Mouse (Mus musculus): ENCODE data around the gene Gan. TPM values are rescaled to one million over a fixed set of nuclear protein-coding genes. Genes with fewer than 3 reads are reported as not detected.

The Gan gene
- total and polyA plus RNA-seq, 3 experiments, result 1.5 to 2.9 (median 2.8) TPM

- Histone ChIP-seq H3K36me3 (replicated peaks in 1 of 2; ENCODE audit: control insufficient read depth in 1 of 2, insufficient read depth in 1 of 2, low read length in 1 of 2) (peaks cover 0 to 66% of the 10 kb centered on the region in 2 experiments), H3K9me3 (replicated peaks; ENCODE audit: low read length) (no peaks in the 10 kb centered on the region), H3K27me3 (replicated peaks) (no peaks in the 10 kb centered on the region), H3K4me2 (ENCODE audit: insufficient read depth, low read depth, poor library complexity, severe bottlenecking) (no peak overlapping the region), H3K4me1 (ENCODE audit: control insufficient read depth in 1 of 2, insufficient read depth in 2 of 2) (0 out of 4 replicates have a peak, but pooled peaks cover 0 to 4% of the 10 kb centered on the region in 2 experiments), H3K9ac (ENCODE audit: insufficient read depth, low read depth) (no peak overlapping the region), H3K79me2 (replicated peaks; ENCODE audit: control insufficient read depth, extremely low read depth, insufficient read depth, poor library complexity, severe bottlenecking) (no peaks in the 10 kb centered on the region), H3K4me3 (replicated peaks in 1 of 3; ENCODE audit: low read depth in 2 of 3, low read length in 2 of 3, poor library complexity in 1 of 3) (no peak overlapping the region), H3K27ac (ENCODE audit: insufficient read depth, low read depth) (no peak overlapping the region)
- no peak for DNase-seq (ENCODE audit: extremely low read depth)
- dilution Hi-C loops (cut with MboI; ENCODE audit: extremely low pct_ligation_motif_present, extremely low pct_unique_long_range_greater_than_20kb, low sequenced_read_pairs) (no loop called here), in situ Hi-C loops (cut with MboI; ENCODE audit: low pct_ligation_motif_present, low pct_unique_long_range_greater_than_20kb, low sequenced_read_pairs) (no loop called here)
- TF ChIP-seq BHLHE40 (IDR thresholded peaks at IDR 0.05; ENCODE audit: low read depth, low read length), result no peak
- TF ChIP-seq CHD2 (IDR thresholded peaks at IDR 0.05; ENCODE audit: low read length), result no peak
- no peak for TF ChIP-seq EP300 (IDR thresholded peaks at IDR 0.05; ENCODE audit: low read length)
- no peak for TF ChIP-seq SMC3 (IDR thresholded peaks at IDR 0.05; ENCODE audit: low read depth, low read length)
- no peak for TF ChIP-seq MXI1 (IDR thresholded peaks at IDR 0.05; ENCODE audit: low read depth, low read length)
- TF ChIP-seq ZC3H11A (IDR thresholded peaks at IDR 0.05; ENCODE audit: low read depth, low read length), result no peak
- TF ChIP-seq POLR2AphosphoS2 (IDR thresholded peaks at IDR 0.05; ENCODE audit: low read depth, low read length), result no peak
- TF ChIP-seq TBP (conservative IDR thresholded peaks at IDR 0.05; ENCODE audit: low read depth, low read length), result no peak
- no peak for TF ChIP-seq RAD21 (IDR thresholded peaks at IDR 0.05; ENCODE audit: low read depth, low read length)
- no peak for TF ChIP-seq KAT2A (IDR thresholded peaks at IDR 0.05; ENCODE audit: insufficient replicate concordance, low read length)
- TF ChIP-seq TCF12 (IDR thresholded peaks at IDR 0.05; ENCODE audit: low read depth, low read length), result no peak
- TF ChIP-seq RCOR1 (conservative IDR thresholded peaks at IDR 0.05; ENCODE audit: low read depth, low read length), result no peak
- no peak for TF ChIP-seq MAX (IDR thresholded peaks at IDR 0.05; ENCODE audit: low read length)
- no peak for TF ChIP-seq ELF1 (IDR thresholded peaks at IDR 0.05; ENCODE audit: low read depth, low read length)
- TF ChIP-seq JUND (conservative IDR thresholded peaks at IDR 0.05; ENCODE audit: low read depth, low read length), result no peak
- no peak for TF ChIP-seq IRF4 (IDR thresholded peaks at IDR 0.05; ENCODE audit: low read depth, low read length)
- TF ChIP-seq CHD1 (IDR thresholded peaks at IDR 0.05; ENCODE audit: low read depth, low read length), result no peak
Observed at GRCm38 (mm10) chr8:117174536-117174935, 16.6 kb downstream of the Gan start.

- H3K27me3 ChIP-seq (replicated peaks), result no peaks in the 10 kb centered on the region
- TF ChIP-seq MYC (IDR thresholded peaks at IDR 0.05; ENCODE audit: low read depth, low read length) (no peak), NRF1 (IDR thresholded peaks at IDR 0.05; ENCODE audit: low read depth, low read length) (no peak), SMC3 (IDR thresholded peaks at IDR 0.05; ENCODE audit: low read depth, low read length) (no peak)
- H3K9me3 ChIP-seq (replicated peaks; ENCODE audit: low read length), result no peaks in the 10 kb centered on the region
- no peaks in the 10 kb centered on the region for H3K79me2 ChIP-seq (replicated peaks; ENCODE audit: control insufficient read depth, extremely low read depth, insufficient read depth, poor library complexity, severe bottlenecking)
- peaks cover 0 to 66% of the 10 kb centered on the region in 2 experiments for H3K36me3 ChIP-seq (replicated peaks in 1 of 2; ENCODE audit: control insufficient read depth in 1 of 2, insufficient read depth in 1 of 2, low read length in 1 of 2)
- H3K27ac ChIP-seq (ENCODE audit: insufficient read depth, low read depth), result no peak overlapping the region
- H3K4me2 ChIP-seq (ENCODE audit: insufficient read depth, low read depth, poor library complexity, severe bottlenecking), result no peak overlapping the region
- no peak overlapping the region for H3K4me3 ChIP-seq (replicated peaks in 1 of 3; ENCODE audit: low read depth in 2 of 3, low read length in 2 of 3, poor library complexity in 1 of 3)
- DNase-seq (ENCODE audit: extremely low read depth), result no peak
- dilution Hi-C loops (cut with MboI; ENCODE audit: extremely low pct_ligation_motif_present, extremely low pct_unique_long_range_greater_than_20kb, low sequenced_read_pairs), result no loop called here
- H3K9ac ChIP-seq (ENCODE audit: insufficient read depth, low read depth), result no peak overlapping the region
- in situ Hi-C loops (cut with MboI; ENCODE audit: low pct_ligation_motif_present, low pct_unique_long_range_greater_than_20kb, low sequenced_read_pairs), result no loop called here
- 0 out of 4 replicates have a peak, but pooled peaks cover 0 to 4% of the 10 kb centered on the region in 2 experiments for H3K4me1 ChIP-seq (ENCODE audit: control insufficient read depth in 1 of 2, insufficient read depth in 2 of 2)
Observed at GRCm38 (mm10) chr8:117176308-117176707, 18.4 kb downstream of the Gan start.

Measured in CH12.LX (cell line).